Mouse (Mus musculus) heart, postnatal 0 days (tissue): Measurements from ENCODE around the gene Cdcp1. TPM values are rescaled to one million over a fixed set of nuclear protein-coding genes. Genes with fewer than 3 reads are reported as not detected.

Experiments
- ATAC-seq: fragments of 200-750 bp; cut with Nextera tagmentation; 2 replicates; pipeline ENCODE4 v1.8.0; 2017; ENCODE audit warnings: low read depth, moderate number of reproducible peaks, moderate library complexity; ENCODE audit not compliant: insufficient read depth
- DNase-seq: peaks from one replicate; pipeline ENCODE4 v3.0.0-alpha.2; 2016; ENCODE audit warnings: low spot score
- H3K27ac ChIP-seq: fragments of 300-500 bp; sonication (generic); 2 replicates; pipeline ENCODE4 v1.5.1; 2014; ENCODE audit warnings: low read depth, mild to moderate bottlenecking
- H3K27me3 ChIP-seq: fragments of 300-500 bp; sonication (generic); 2 replicates; pipeline ENCODE4 v1.6.1; 2014; ENCODE audit warnings: low read length, mixed read lengths; ENCODE audit not compliant: control insufficient read depth, insufficient read depth
- H3K36me3 ChIP-seq: fragments of 300-500 bp; sonication (generic); replicated peaks from 2 replicates; pipeline ENCODE4 v1.6.1; 2014; ENCODE audit warnings: low read length, mixed read lengths; ENCODE audit not compliant: control insufficient read depth, insufficient read depth
- H3K4me1 ChIP-seq: fragments of 300-500 bp; sonication (generic); 2 replicates; pipeline ENCODE4 v1.6.1; 2014; ENCODE audit warnings: antibody characterized with exemption; ENCODE audit not compliant: control insufficient read depth, insufficient read depth
- H3K4me2 ChIP-seq: fragments of 300-500 bp; sonication (generic); 2 replicates; pipeline ENCODE4 v1.6.1; 2014; ENCODE audit warnings: low read depth, mild to moderate bottlenecking, low read length, moderate library complexity
- H3K4me3 ChIP-seq: fragments of 300-500 bp; sonication (generic); 2 replicates; pipeline ENCODE4 v1.5.1; 2014; ENCODE audit warnings: low read depth, low read length
- H3K9ac ChIP-seq: fragments of 300-500 bp; sonication (generic); replicated peaks from 2 replicates; pipeline ENCODE4 v1.6.1; 2014; ENCODE audit warnings: low read depth, low read length, mixed read lengths
- H3K9me3 ChIP-seq: fragments of 300-500 bp; sonication (generic); replicated peaks from 2 replicates; pipeline ENCODE4 v1.6.1; 2016; ENCODE audit warnings: low read length; ENCODE audit not compliant: control insufficient read depth
- CTCF ChIP-seq: IDR thresholded peaks from 2 replicates; pipeline ENCODE4 v1.5.1; 2016; ENCODE audit warnings: antibody characterized with exemption, control low read depth, low read depth
- EP300 ChIP-seq: IDR thresholded peaks from 2 replicates; pipeline ENCODE4 v1.6.1; 2016; ENCODE audit warnings: antibody characterized with exemption, low read depth
- WGBS: fragments of 180-500 bp; shearing (Covaris S2); extraction: QIAGEN DNeasy Blood & Tissue Kit; methylation state at CpG from one replicate; pipeline ENCODE4 v1.1.7; 2014; 5-methylcytosine and 5-hydroxymethylcytosine counted together
- polyA plus RNA-seq: library from polyadenylated mRNA; unstranded; fragments of >200 nt; fragmentation: Nextera tagmentation; extraction: Ambion mirVana; gene quantifications from 2 replicates; pipeline ENCODE4 v1.2.1, GENCODE M21; 2015
- total RNA-seq: library from RNA; depleted of rRNA; stranded (reverse); fragments of >200 nt; gene quantifications from 2 replicates; pipeline ENCODE4 v1.2.3, GENCODE M21; 2014; ENCODE audit warnings: low replicate concordance

Cdcp1 gene
- total and polyA plus RNA-seq, 2 experiments from 2014 or later = 0.04 to 2.7 TPM

- WGBS = 85% methylated on average over 5 of the region's 5 CpGs
- no peak for ATAC-seq
Measured at GRCm38 (mm10) chr9:123186151-123186550, 29.7 kb downstream of the Cdcp1 start.

DNA sequence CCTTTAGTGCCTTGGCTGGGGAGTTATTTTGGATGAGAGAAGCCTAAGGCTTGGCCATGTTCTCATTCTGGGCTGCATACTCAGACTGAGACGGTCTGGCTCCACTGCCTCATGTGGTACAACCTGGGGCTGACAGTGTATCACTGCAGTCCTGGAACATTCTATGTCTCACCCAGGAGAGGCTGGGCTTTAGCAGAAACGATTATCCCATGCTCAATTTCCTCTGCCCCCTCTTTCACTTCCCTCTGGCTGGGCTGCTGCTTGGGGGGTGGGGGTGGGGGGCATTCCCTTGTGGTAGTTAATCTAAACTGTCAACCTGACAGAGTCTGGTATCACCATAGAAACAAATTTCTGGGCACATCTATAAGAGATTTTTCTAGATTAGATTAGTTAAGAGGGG lies 30.3 kb downstream of the Cdcp1 start:
- peaks cover 11% of the 10 kb centered on the region; the same call in 1 of the 2 replicates for H3K4me1 ChIP-seq

More at GRCm38 (mm10) chr9:123186151-123186550, 29.7 kb downstream of the Cdcp1 start:
- H3K9me3 ChIP-seq = no peaks in the 10 kb centered on the region
- no peak overlapping the region for H3K4me3 ChIP-seq
- H3K27me3 ChIP-seq = no peaks in the 10 kb centered on the region
- H3K36me3 ChIP-seq = no peaks in the 10 kb centered on the region
- H3K4me1 ChIP-seq = peaks cover 11% of the 10 kb centered on the region; the same call in 1 of the 2 replicates
- no peak overlapping the region for H3K4me2 ChIP-seq
- DNase-seq = no peak
- no peak overlapping the region for H3K27ac ChIP-seq
- TF ChIP-seq EP300 (no peak), CTCF (no peak)
- no peak overlapping the region for H3K9ac ChIP-seq

GRCm38 (mm10) chr9:123183226-123183625 lies 32.6 kb downstream of the Cdcp1 start:
- TF ChIP-seq EP300 (no peak), CTCF (no peak)
- no peak overlapping the region for H3K27ac ChIP-seq
- H3K4me1 ChIP-seq = peaks cover 7% of the 10 kb centered on the region; the same call in 1 of the 2 replicates
- DNase-seq = no peak
- no peak overlapping the region for H3K9ac ChIP-seq
- H3K4me2 ChIP-seq = no peak overlapping the region
- no peaks in the 10 kb centered on the region for H3K9me3 ChIP-seq
- 64% methylated on average over 8 of the region's 8 CpGs for WGBS
- no peaks in the 10 kb centered on the region for H3K36me3 ChIP-seq
- H3K27me3 ChIP-seq = no peaks in the 10 kb centered on the region
- no peak for ATAC-seq
- no peak overlapping the region for H3K4me3 ChIP-seq

More for the DNA sequence above, 30.3 kb downstream of the Cdcp1 start:
- Histone ChIP-seq H3K27ac (no peak overlapping the region), H3K9ac (no peak overlapping the region), H3K4me3 (no peak overlapping the region), H3K27me3 (no peaks in the 10 kb centered on the region), H3K4me2 (no peak overlapping the region), H3K36me3 (no peaks in the 10 kb centered on the region), H3K9me3 (no peaks in the 10 kb centered on the region)
- ATAC-seq = no peak
- TF ChIP-seq CTCF = no peak
- TF ChIP-seq EP300 = no peak
- 27% methylated on average over 2 of the region's 2 CpGs for WGBS
- DNase-seq = no peak

DNA sequence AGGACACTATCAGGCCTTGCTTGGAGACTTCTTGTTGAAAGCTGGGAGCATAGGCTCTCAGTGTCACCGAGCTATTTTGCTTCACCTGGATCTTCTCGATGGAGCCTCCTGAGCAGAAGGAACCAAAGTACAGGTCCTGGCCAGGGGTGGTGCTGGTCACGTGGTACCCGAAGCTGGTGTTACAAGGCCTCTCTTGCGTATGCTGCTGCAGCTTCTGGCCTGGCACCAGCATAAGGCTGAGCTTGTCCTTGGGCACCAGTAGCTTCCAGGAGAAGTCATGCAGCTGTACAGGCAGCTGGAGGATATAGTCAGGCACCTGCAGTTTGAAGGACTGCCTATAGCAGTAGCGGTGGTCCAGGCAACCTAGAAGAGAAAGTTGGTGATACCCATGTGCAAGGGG lies 35.8 kb downstream of the Cdcp1 start:
- H3K9me3 ChIP-seq = no peaks in the 10 kb centered on the region
- H3K4me1 ChIP-seq = no peaks in the 10 kb centered on the region
- H3K36me3 ChIP-seq = no peaks in the 10 kb centered on the region
- no peak overlapping the region for H3K4me2 ChIP-seq
- ATAC-seq (no peak), DNase-seq (no peak)
- no peak overlapping the region for H3K9ac ChIP-seq
- TF ChIP-seq CTCF = no peak
- TF ChIP-seq EP300 = no peak
- WGBS = 80% methylated on average over 6 of the region's 6 CpGs
- no peak overlapping the region for H3K4me3 ChIP-seq
- H3K27ac ChIP-seq = no peak overlapping the region
- no peaks in the 10 kb centered on the region for H3K27me3 ChIP-seq

DNA sequence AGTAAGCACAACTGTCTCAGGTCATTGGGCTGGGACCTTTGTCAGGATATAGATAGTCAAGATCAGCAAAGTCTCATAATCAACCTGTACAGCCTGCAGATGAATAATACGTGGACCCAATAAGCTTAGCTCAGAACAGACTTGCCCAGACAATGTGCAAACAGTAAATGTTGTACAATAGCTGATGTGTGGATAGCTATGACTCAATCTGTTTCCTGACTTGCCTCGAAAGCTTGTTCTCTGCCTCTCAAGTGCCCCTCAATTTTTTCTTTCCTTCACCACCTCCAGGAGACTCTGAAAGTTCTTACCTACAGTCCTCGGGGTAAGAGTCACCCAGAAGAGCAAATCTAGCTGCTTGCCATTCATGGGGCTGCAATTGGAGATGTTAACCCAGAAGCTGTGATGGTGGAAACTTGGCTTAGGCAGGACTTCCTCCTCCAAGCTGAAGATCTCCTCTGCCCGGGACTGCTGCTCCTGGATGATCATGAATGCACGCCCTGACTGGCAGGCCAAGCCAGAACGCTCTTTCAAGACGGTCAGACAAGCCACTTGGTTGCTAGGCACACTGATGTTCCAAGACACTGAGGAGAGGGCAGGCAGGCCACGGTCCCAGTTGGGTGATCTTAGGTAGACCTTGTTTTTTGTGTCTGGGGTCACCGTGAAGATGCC lies 38.3 kb downstream of the Cdcp1 start:
- H3K9me3 ChIP-seq = no peaks in the 10 kb centered on the region
- no peaks in the 10 kb centered on the region for H3K36me3 ChIP-seq
- no peak overlapping the region for H3K4me3 ChIP-seq
- no peak overlapping the region for H3K4me2 ChIP-seq
- TF ChIP-seq EP300 (no peak), CTCF (no peak)
- WGBS = 72% methylated on average over 9 of the region's 9 CpGs
- no peak for DNase-seq
- no peak overlapping the region for H3K27ac ChIP-seq
- no peak overlapping the region for H3K9ac ChIP-seq
- no peak for ATAC-seq
- H3K27me3 ChIP-seq = no peaks in the 10 kb centered on the region
- no peaks in the 10 kb centered on the region for H3K4me1 ChIP-seq

- 75% methylated on average over 4 of the region's 4 CpGs for WGBS
- DNase-seq = no peak
- TF ChIP-seq CTCF (no peak), EP300 (no peak)
- Histone ChIP-seq H3K9me3 (no peaks in the 10 kb centered on the region), H3K4me3 (no peak overlapping the region), H3K9ac (no peak overlapping the region), H3K36me3 (no peaks in the 10 kb centered on the region), H3K4me2 (no peak overlapping the region), H3K27me3 (no peaks in the 10 kb centered on the region), H3K27ac (no peak overlapping the region), H3K4me1 (no peaks in the 10 kb centered on the region)
- ATAC-seq = no peak
Measured at GRCm38 (mm10) chr9:123174356-123174755, 41.5 kb downstream of the Cdcp1 start.
